ENCODE assay signal across 9 mouse cellular contexts in the genomic region with DNA sequence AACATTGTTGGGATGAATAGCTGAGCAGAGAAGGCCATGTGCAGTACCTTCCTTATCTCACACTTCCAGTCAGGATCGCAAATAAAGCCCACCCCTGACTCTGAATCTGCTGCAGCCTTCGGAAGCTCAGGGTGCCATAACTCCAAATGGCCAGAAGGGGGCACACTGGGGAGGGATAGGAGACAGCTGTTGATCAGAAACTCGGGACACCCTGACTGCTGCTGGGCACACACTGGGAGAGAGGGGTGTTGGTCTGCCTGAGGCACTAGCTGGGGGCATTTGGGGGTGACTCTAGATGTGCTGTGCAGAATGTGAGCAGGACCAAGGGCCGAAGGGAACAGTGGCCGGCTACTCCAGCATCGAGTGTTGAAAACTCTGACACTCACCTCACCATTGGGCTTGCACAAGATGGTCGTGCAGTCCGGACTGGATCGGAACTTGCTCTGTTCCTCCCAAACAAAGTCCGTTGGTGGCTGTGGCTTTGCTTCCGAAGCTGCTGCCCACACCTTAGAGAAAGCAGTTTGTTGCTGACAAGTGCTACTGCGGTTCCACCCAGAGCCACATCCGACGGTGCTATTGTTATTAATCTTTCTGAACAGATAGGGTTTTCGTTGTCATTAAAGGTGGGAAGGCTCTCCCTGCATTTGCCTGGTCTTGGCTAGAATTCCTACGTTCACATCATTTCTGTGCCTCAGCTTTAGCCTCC.
A peak's percentile ranks its signal among the peaks of the same experiment; 100 is the strongest.
DNase-seq lines count a peak whose midpoint lies in the region; ATAC-seq and TF ChIP-seq lines count a peak whose summit lies in the region.
"Had no signal": no experiment of that assay in that cellular context is flagged by ENCODE, and none has a peak within 500 bp of the region (broad histone marks: within the 10 kb centered on the region; RNA-seq: fewer than 3 reads in every experiment).

No protein-coding gene starts in this region.

- no peak for TF ChIP-seq POLR2A in kidney, adult 2 months (IDR thresholded peaks at IDR 0.05; ENCODE audit: low read depth, low read length)

- H3K9me3 ChIP-seq in embryonic facial prominence, embryonic 11.5 days (replicated peaks; ENCODE audit: control insufficient read depth, low read length) = no peaks in the 10 kb centered on the region
- H3K9me3 ChIP-seq in kidney, embryonic 16.5 days (ENCODE audit: low read length) = no peaks in the 10 kb centered on the region
- H3K9me3 ChIP-seq: embryonic facial prominence, embryonic 15.5 days had no signal

- no peak overlapping the region for H3K4me3 ChIP-seq in kidney, adult 2 months (ENCODE audit: insufficient read depth, low read depth, low read length)
- no peak overlapping the region for H3K4me3 ChIP-seq in embryonic facial prominence, embryonic 11.5 days (ENCODE audit: low read depth, low read length)
- H3K4me3 ChIP-seq in kidney, embryonic 16.5 days (ENCODE audit: low read length) = no peak overlapping the region
- H3K4me3 ChIP-seq: embryonic facial prominence, embryonic 15.5 days had no signal

- no peak overlapping the region for H3K27ac ChIP-seq in kidney, adult 2 months (ENCODE audit: insufficient read depth, low read depth, low read length)
- H3K27ac ChIP-seq in embryonic facial prominence, embryonic 11.5 days (replicated peaks; ENCODE audit: low read depth, low read length) = no peak overlapping the region
- H3K27ac ChIP-seq in kidney, embryonic 16.5 days (ENCODE audit: low read length) = no peak overlapping the region
- H3K27ac ChIP-seq: embryonic facial prominence, embryonic 15.5 days had no signal

- peak; percentile 74 for TF ChIP-seq CTCF in kidney, adult 2 months (conservative IDR thresholded peaks at IDR 0.05; ENCODE audit: insufficient read depth, insufficient read length, low read depth, low read length)

- H3K4me2 ChIP-seq in embryonic facial prominence, embryonic 11.5 days (ENCODE audit: low read depth, low read length) = no peak overlapping the region
- no peak overlapping the region for H3K4me2 ChIP-seq in kidney, embryonic 16.5 days (replicated peaks; ENCODE audit: low read depth, low read length)
- H3K4me2 ChIP-seq: embryonic facial prominence, embryonic 15.5 days had no signal

- H3K4me1 ChIP-seq in kidney, adult 2 months (ENCODE audit: control insufficient read depth, insufficient read depth, low read length) = no peaks in the 10 kb centered on the region
- H3K4me1 ChIP-seq in embryonic facial prominence, embryonic 11.5 days (ENCODE audit: control insufficient read depth, insufficient read depth, low read length) = no peaks in the 10 kb centered on the region
- no peaks in the 10 kb centered on the region for H3K4me1 ChIP-seq in kidney, embryonic 16.5 days (ENCODE audit: insufficient read depth, low read length)

- peak; percentile 47 for DNase-seq in kidney, adult 2 months
- no peak for DNase-seq in kidney, adult 11 months
- peak; percentile 65 for DNase-seq in CD4-positive, CD25-positive, alpha-beta regulatory T cell, adult 2 months (ENCODE audit: low read depth, low spot score)
- peak; percentile 83 for DNase-seq in adrenal gland, postnatal 14 days
- peak; percentile 73 for DNase-seq in embryonic facial prominence, embryonic 11.5 days (ENCODE audit: low spot score)
- DNase-seq in natural killer cell, adult 2 months (ENCODE audit: low spot score in 2 of 2) = peak; percentile 11 to 46
- DNase-seq in thymus, postnatal 25 days = peak; percentile 53

- no peaks in the 10 kb centered on the region for H3K36me3 ChIP-seq in kidney, adult 2 months (ENCODE audit: control insufficient read depth, insufficient read depth, low read length)
- H3K36me3 ChIP-seq in embryonic facial prominence, embryonic 11.5 days (replicated peaks; ENCODE audit: control insufficient read depth, insufficient read depth, low read depth, low read length) = no peaks in the 10 kb centered on the region
- no peaks in the 10 kb centered on the region for H3K36me3 ChIP-seq in kidney, embryonic 16.5 days (ENCODE audit: insufficient read depth, low read length)
- H3K36me3 ChIP-seq: embryonic facial prominence, embryonic 15.5 days had no signal

- WGBS in kidney, adult 2 months = 72% methylated on average over 16 of the region's 16 CpGs
- WGBS in embryonic facial prominence, embryonic 11.5 days = 72% methylated on average over 16 of the region's 16 CpGs
- 71% methylated on average over 16 of the region's 16 CpGs for WGBS in kidney, embryonic 16.5 days

- H3K9ac ChIP-seq in embryonic facial prominence, embryonic 11.5 days (replicated peaks; ENCODE audit: low read length) = no peak overlapping the region
- no peak overlapping the region for H3K9ac ChIP-seq in kidney, embryonic 16.5 days (replicated peaks; ENCODE audit: low read length)
- H3K9ac ChIP-seq: embryonic facial prominence, embryonic 15.5 days had no signal

- ATAC-seq in embryonic facial prominence, embryonic 11.5 days (replicated peaks; ENCODE audit: insufficient number of reproducible peaks, low FRiP score, low TSS enrichment, low read depth) = no peak
- peak; percentile 23; the same call in 1 of the 2 replicates for ATAC-seq in kidney, embryonic 16.5 days (ENCODE audit: low FRiP score, low TSS enrichment)

- no peaks in the 10 kb centered on the region for H3K27me3 ChIP-seq in kidney, adult 2 months (replicated peaks; ENCODE audit: control insufficient read depth, insufficient read depth, low read length)
- H3K27me3 ChIP-seq in embryonic facial prominence, embryonic 11.5 days (ENCODE audit: control insufficient read depth, insufficient read depth, low read length) = no peaks in the 10 kb centered on the region
- no peaks in the 10 kb centered on the region for H3K27me3 ChIP-seq in kidney, embryonic 16.5 days (ENCODE audit: insufficient read depth, low read length)
- H3K27me3 ChIP-seq: embryonic facial prominence, embryonic 15.5 days had no signal
